Mouse (Mus musculus): ENCODE measurements at regions not wholly inside any gene's neighbourhood (a gene's known extent, or its start where the extent isn't known, plus 50 kb on each side); places are given as distances from the start of the nearest gene placed in this dataset.

- no peaks in the 10 kb centered on the region for H3K9me3 ChIP-seq (ENCODE audit: control insufficient read depth, low read length)
- no peaks in the 10 kb centered on the region for H3K4me1 ChIP-seq (ENCODE audit: control insufficient read depth in 2 of 2, insufficient read depth in 2 of 2, low read length in 2 of 2)
- no peaks in the 10 kb centered on the region for H3K36me3 ChIP-seq (ENCODE audit: control insufficient read depth, insufficient read depth, low read length)
- no peak overlapping the region for H3K4me2 ChIP-seq (ENCODE audit: low read length)
- H3K27me3 ChIP-seq (ENCODE audit: control insufficient read depth, insufficient read depth, low read length) = no peaks in the 10 kb centered on the region
- no peak overlapping the region for H3K9ac ChIP-seq (ENCODE audit: low read length)
- ATAC-seq (ENCODE audit: insufficient number of reproducible peaks, insufficient read depth, low FRiP score, low read depth) = no peak
- H3K27ac ChIP-seq (replicated peaks in 1 of 2; ENCODE audit: control insufficient read depth in 1 of 2, insufficient read depth in 1 of 2, low read depth in 2 of 2, low read length in 2 of 2) = no peak overlapping the region
- WGBS = 83% methylated on average over 1 of the region's 1 CpGs
- no peak overlapping the region for H3K4me3 ChIP-seq (ENCODE audit: control insufficient read depth in 1 of 2, insufficient read depth in 1 of 2, low read depth in 1 of 2, low read length in 2 of 2)
Observed at GRCm38 (mm10) chr16:64251155-64251554, 351.1 kb downstream of the Csnka2ip start.

GRCm38 (mm10) chr16:64248743-64249142 is 353.5 kb downstream of the Csnka2ip start:
- H3K4me2 ChIP-seq (ENCODE audit: low read length) = no peak overlapping the region
- no peaks in the 10 kb centered on the region for H3K4me1 ChIP-seq (ENCODE audit: control insufficient read depth in 2 of 2, insufficient read depth in 2 of 2, low read length in 2 of 2)
- no peaks in the 10 kb centered on the region for H3K36me3 ChIP-seq (ENCODE audit: control insufficient read depth, insufficient read depth, low read length)
- no peaks in the 10 kb centered on the region for H3K27me3 ChIP-seq (ENCODE audit: control insufficient read depth, insufficient read depth, low read length)
- H3K4me3 ChIP-seq (ENCODE audit: control insufficient read depth in 1 of 2, insufficient read depth in 1 of 2, low read depth in 1 of 2, low read length in 2 of 2) = no peak overlapping the region
- H3K9me3 ChIP-seq (ENCODE audit: control insufficient read depth, low read length) = no peaks in the 10 kb centered on the region
- H3K27ac ChIP-seq (replicated peaks in 1 of 2; ENCODE audit: control insufficient read depth in 1 of 2, insufficient read depth in 1 of 2, low read depth in 2 of 2, low read length in 2 of 2) = no peak overlapping the region
- ATAC-seq (ENCODE audit: insufficient number of reproducible peaks, insufficient read depth, low FRiP score, low read depth) = no peak
- no peak overlapping the region for H3K9ac ChIP-seq (ENCODE audit: low read length)
- 81% methylated on average over 4 of the region's 4 CpGs for WGBS

- no peaks in the 10 kb centered on the region for H3K4me1 ChIP-seq (ENCODE audit: control insufficient read depth in 2 of 2, insufficient read depth in 2 of 2, low read length in 2 of 2)
- ATAC-seq (ENCODE audit: insufficient number of reproducible peaks, insufficient read depth, low FRiP score, low read depth) = no peak
- H3K36me3 ChIP-seq (ENCODE audit: control insufficient read depth, insufficient read depth, low read length) = no peaks in the 10 kb centered on the region
- H3K9me3 ChIP-seq (ENCODE audit: control insufficient read depth, low read length) = no peaks in the 10 kb centered on the region
- no peak overlapping the region for H3K4me3 ChIP-seq (ENCODE audit: control insufficient read depth in 1 of 2, insufficient read depth in 1 of 2, low read depth in 1 of 2, low read length in 2 of 2)
- 95% methylated on average over 1 of the region's 1 CpGs for WGBS
- no peaks in the 10 kb centered on the region for H3K27me3 ChIP-seq (ENCODE audit: control insufficient read depth, insufficient read depth, low read length)
- no peak overlapping the region for H3K27ac ChIP-seq (replicated peaks in 1 of 2; ENCODE audit: control insufficient read depth in 1 of 2, insufficient read depth in 1 of 2, low read depth in 2 of 2, low read length in 2 of 2)
- H3K9ac ChIP-seq (ENCODE audit: low read length) = no peak overlapping the region
- no peak overlapping the region for H3K4me2 ChIP-seq (ENCODE audit: low read length)
Observed at GRCm38 (mm10) chr16:64245942-64246341, 356.3 kb downstream of the Csnka2ip start.

GRCm38 (mm10) chr16:64224336-64224735 is 360.4 kb upstream of the Epha3 start:
- no peak overlapping the region for H3K4me2 ChIP-seq (ENCODE audit: low read length)
- no peak overlapping the region for H3K27ac ChIP-seq (replicated peaks in 1 of 2; ENCODE audit: control insufficient read depth in 1 of 2, insufficient read depth in 1 of 2, low read depth in 2 of 2, low read length in 2 of 2)
- no peak for ATAC-seq (ENCODE audit: insufficient number of reproducible peaks, insufficient read depth, low FRiP score, low read depth)
- H3K9me3 ChIP-seq (ENCODE audit: control insufficient read depth, low read length) = no peaks in the 10 kb centered on the region
- no peak overlapping the region for H3K9ac ChIP-seq (ENCODE audit: low read length)
- 79% methylated on average over 3 of the region's 3 CpGs for WGBS
- H3K4me3 ChIP-seq (ENCODE audit: control insufficient read depth in 1 of 2, insufficient read depth in 1 of 2, low read depth in 1 of 2, low read length in 2 of 2) = no peak overlapping the region
- H3K4me1 ChIP-seq (ENCODE audit: control insufficient read depth in 2 of 2, insufficient read depth in 2 of 2, low read length in 2 of 2) = no peaks in the 10 kb centered on the region
- H3K27me3 ChIP-seq (ENCODE audit: control insufficient read depth, insufficient read depth, low read length) = no peaks in the 10 kb centered on the region
- H3K36me3 ChIP-seq (ENCODE audit: control insufficient read depth, insufficient read depth, low read length) = no peaks in the 10 kb centered on the region

GRCm38 (mm10) chr16:64216671-64217070 is 352.7 kb upstream of the Epha3 start:
- H3K27ac ChIP-seq (replicated peaks in 1 of 2; ENCODE audit: control insufficient read depth in 1 of 2, insufficient read depth in 1 of 2, low read depth in 2 of 2, low read length in 2 of 2) = no peak overlapping the region
- H3K9me3 ChIP-seq (ENCODE audit: control insufficient read depth, low read length) = no peaks in the 10 kb centered on the region
- H3K9ac ChIP-seq (ENCODE audit: low read length) = no peak overlapping the region
- no peak for ATAC-seq (ENCODE audit: insufficient number of reproducible peaks, insufficient read depth, low FRiP score, low read depth)
- no peak overlapping the region for H3K4me2 ChIP-seq (ENCODE audit: low read length)
- no peaks in the 10 kb centered on the region for H3K36me3 ChIP-seq (ENCODE audit: control insufficient read depth, insufficient read depth, low read length)
- no peaks in the 10 kb centered on the region for H3K27me3 ChIP-seq (ENCODE audit: control insufficient read depth, insufficient read depth, low read length)
- 69% methylated on average over 5 of the region's 5 CpGs for WGBS
- H3K4me1 ChIP-seq (ENCODE audit: control insufficient read depth in 2 of 2, insufficient read depth in 2 of 2, low read length in 2 of 2) = no peaks in the 10 kb centered on the region
- H3K4me3 ChIP-seq (ENCODE audit: control insufficient read depth in 1 of 2, insufficient read depth in 1 of 2, low read depth in 1 of 2, low read length in 2 of 2) = no peak overlapping the region

GRCm38 (mm10) chr16:64211895-64212294 is 347.9 kb upstream of the Epha3 start:
- Histone ChIP-seq H3K9me3 (ENCODE audit: control insufficient read depth, low read length) (no peaks in the 10 kb centered on the region), H3K4me2 (ENCODE audit: low read length) (no peak overlapping the region), H3K27me3 (ENCODE audit: control insufficient read depth, insufficient read depth, low read length) (no peaks in the 10 kb centered on the region), H3K36me3 (ENCODE audit: control insufficient read depth, insufficient read depth, low read length) (no peaks in the 10 kb centered on the region), H3K4me3 (ENCODE audit: control insufficient read depth in 1 of 2, insufficient read depth in 1 of 2, low read depth in 1 of 2, low read length in 2 of 2) (no peak overlapping the region), H3K4me1 (ENCODE audit: control insufficient read depth in 2 of 2, insufficient read depth in 2 of 2, low read length in 2 of 2) (no peaks in the 10 kb centered on the region), H3K27ac (replicated peaks in 1 of 2; ENCODE audit: control insufficient read depth in 1 of 2, insufficient read depth in 1 of 2, low read depth in 2 of 2, low read length in 2 of 2) (no peak overlapping the region), H3K9ac (ENCODE audit: low read length) (no peak overlapping the region)
- 89% methylated on average over 1 of the region's 1 CpGs for WGBS
- ATAC-seq (ENCODE audit: insufficient number of reproducible peaks, insufficient read depth, low FRiP score, low read depth) = no peak

GRCm38 (mm10) chr16:64166676-64167407 is 302.9 kb upstream of the Epha3 start:
- ATAC-seq (ENCODE audit: insufficient number of reproducible peaks, insufficient read depth, low FRiP score, low read depth) = no peak

GRCm38 (mm10) chr16:64166036-64166435 is 302.1 kb upstream of the Epha3 start:
- H3K9ac ChIP-seq (ENCODE audit: low read length) = no peak overlapping the region
- H3K27me3 ChIP-seq (ENCODE audit: control insufficient read depth, insufficient read depth, low read length) = no peaks in the 10 kb centered on the region
- no peaks in the 10 kb centered on the region for H3K36me3 ChIP-seq (ENCODE audit: control insufficient read depth, insufficient read depth, low read length)
- ATAC-seq (ENCODE audit: insufficient number of reproducible peaks, insufficient read depth, low FRiP score, low read depth) = no peak
- WGBS = 54% methylated on average over 2 of the region's 2 CpGs
- 0 out of 4 replicates have a peak, but pooled peaks cover 0 to 9% of the 10 kb centered on the region in 2 experiments for H3K4me1 ChIP-seq (ENCODE audit: control insufficient read depth in 2 of 2, insufficient read depth in 2 of 2, low read length in 2 of 2)
- H3K4me2 ChIP-seq (ENCODE audit: low read length) = no peak overlapping the region
- no peaks in the 10 kb centered on the region for H3K9me3 ChIP-seq (ENCODE audit: control insufficient read depth, low read length)
- H3K4me3 ChIP-seq (ENCODE audit: control insufficient read depth in 1 of 2, insufficient read depth in 1 of 2, low read depth in 1 of 2, low read length in 2 of 2) = no peak overlapping the region
- no peak overlapping the region for H3K27ac ChIP-seq (replicated peaks in 1 of 2; ENCODE audit: control insufficient read depth in 1 of 2, insufficient read depth in 1 of 2, low read depth in 2 of 2, low read length in 2 of 2)

More at GRCm38 (mm10) chr16:64166676-64167407, 302.9 kb upstream of the Epha3 start:
- WGBS = 18% methylated on average over 8 of the region's 8 CpGs
- H3K27ac ChIP-seq (replicated peaks in 1 of 2; ENCODE audit: control insufficient read depth in 1 of 2, insufficient read depth in 1 of 2, low read depth in 2 of 2, low read length in 2 of 2) = 0 out of 4 replicates have a peak overlapping the region, but pooled peaks of 1 of the 2 experiments have one; percentile 20
- no peak overlapping the region for H3K9ac ChIP-seq (ENCODE audit: low read length)
- H3K9me3 ChIP-seq (ENCODE audit: control insufficient read depth, low read length) = no peaks in the 10 kb centered on the region
- no peaks in the 10 kb centered on the region for H3K27me3 ChIP-seq (ENCODE audit: control insufficient read depth, insufficient read depth, low read length)
- H3K4me2 ChIP-seq (ENCODE audit: low read length) = peak overlapping the region; percentile 9
- no peaks in the 10 kb centered on the region for H3K36me3 ChIP-seq (ENCODE audit: control insufficient read depth, insufficient read depth, low read length)
- 0 out of 4 replicates have a peak, but pooled peaks cover 0 to 9% of the 10 kb centered on the region in 2 experiments for H3K4me1 ChIP-seq (ENCODE audit: control insufficient read depth in 2 of 2, insufficient read depth in 2 of 2, low read length in 2 of 2)
- H3K4me3 ChIP-seq (ENCODE audit: control insufficient read depth in 1 of 2, insufficient read depth in 1 of 2, low read depth in 1 of 2, low read length in 2 of 2) = no peak overlapping the region

All from heart, embryonic 14.5 days (tissue).